Mouse (Mus musculus): Measurements from ENCODE around the gene Aste1.

Aste1 gene

DNA sequence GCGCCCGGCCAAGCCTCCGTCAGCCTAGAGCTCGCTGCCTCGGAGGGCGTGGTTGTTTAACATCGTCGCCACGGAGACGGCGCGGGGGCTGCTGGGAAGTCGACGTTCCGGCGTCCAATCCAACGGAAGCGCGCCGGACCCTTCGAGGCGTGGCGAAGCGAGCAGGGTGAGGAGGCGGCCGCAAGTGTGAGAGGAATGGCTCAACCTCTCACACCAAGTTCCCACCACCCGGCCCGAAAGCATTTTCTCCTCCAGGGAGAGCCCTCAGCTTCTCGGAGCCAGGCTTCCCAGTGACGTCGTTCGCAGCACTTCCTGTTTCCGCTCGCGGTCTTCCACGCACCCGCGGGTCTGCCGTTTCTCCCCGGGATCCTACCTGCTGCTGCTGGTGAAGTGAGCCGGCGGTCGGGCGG, at the start of gene Aste1, which contains the start of gene Nek11:
Gene Aste1, plus strand, starts transcription at position 175 of the 410 bp plus-strand sequence.
Gene Nek11, minus strand, starts transcription at position 307 of the 410 bp plus-strand sequence.
- DNase-seq, result peak; percentile 92

DNA sequence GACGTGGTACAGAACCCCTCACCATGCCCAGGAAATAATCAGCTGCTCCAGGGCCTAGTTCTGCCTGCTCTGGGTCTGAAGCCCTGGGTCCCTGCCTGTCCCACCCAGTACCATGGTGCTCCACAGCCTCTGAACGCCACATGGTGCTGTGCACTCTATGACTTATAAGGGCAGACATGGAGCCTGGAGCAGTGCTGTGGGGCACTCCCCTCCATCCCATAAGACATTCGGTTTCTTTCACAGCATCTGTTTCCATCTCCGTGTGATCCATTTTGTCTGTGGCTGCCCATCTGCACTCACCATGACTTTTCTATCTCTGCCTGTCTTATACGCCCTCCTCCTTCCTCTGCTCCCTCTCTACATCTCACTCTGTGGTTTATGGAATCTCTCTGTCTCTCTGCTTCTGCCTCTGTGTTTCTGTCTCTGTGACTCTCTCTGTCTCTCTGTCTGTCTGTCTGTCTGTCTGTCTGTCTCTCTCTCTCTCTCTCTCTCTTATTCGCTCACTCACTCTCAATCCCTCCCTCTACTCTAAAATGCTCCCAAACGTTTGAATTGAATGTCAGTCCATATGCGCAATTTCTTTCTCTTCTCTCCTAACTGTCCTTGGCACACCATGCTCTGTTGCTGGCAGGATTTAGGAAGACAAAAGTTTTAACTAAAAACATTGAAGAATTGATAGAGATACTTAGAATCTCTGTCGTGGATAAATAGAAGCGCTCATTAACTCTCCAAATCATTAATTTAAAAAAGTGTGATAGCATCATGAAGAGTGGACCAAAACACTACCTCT, 46.8 kb upstream of the Aste1 start:
- DNase-seq, result no peak

GRCm38 (mm10) chr9:105349034-105349433, 46.2 kb upstream of the Aste1 start:
- no peak for DNase-seq

DNA sequence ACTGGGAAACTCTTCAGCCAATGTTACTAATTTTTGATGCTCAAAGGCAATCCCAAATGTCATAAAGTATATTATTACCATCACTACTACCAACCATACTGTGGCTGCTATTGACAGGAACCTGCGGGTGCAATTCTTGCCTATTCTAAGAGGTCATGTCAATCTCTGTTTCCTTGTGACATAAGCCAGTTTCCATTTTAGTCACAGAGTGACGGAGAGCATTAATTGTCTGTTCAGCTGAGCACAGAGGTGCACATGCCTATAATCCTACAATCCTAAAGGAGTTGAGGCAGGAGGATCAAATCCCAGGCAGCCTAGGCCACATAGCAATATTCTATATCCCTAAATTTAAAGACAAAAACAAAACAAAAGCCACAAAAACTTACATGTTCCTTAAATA, 33.0 kb upstream of the Aste1 start:
- DNase-seq, result no peak

DNA sequence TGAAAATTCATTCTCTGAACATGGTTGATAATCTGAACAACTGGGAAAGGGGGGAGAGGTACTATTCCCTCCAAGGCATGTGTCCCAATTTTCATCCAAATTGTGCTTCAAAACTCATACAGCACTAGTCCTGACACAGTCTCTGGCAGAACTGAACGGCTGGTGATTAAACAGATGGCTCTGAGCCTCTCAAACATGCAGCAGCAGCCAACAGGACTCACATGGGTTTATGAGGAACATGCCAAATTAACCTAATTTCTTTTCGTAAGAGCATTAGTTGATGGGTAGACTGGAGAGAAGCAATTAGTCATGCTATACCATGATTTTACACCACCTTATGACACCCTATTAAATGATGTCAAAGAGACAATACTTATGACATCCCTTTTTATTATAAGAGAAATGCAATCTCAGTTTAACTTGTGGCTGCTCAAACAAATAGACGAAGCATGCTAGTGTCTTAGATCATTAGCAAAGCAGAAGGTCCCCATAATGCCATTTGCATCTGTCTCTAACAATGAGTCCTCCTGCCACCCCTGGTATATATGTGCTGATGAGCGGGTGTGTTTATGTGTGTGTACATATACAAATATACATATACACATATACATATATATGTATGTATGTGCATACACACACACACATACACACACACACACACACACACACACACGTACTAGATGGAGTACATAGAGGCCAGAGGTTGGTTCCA, 31.5 kb upstream of the Aste1 start:
- DNase-seq, result no peak

DNA sequence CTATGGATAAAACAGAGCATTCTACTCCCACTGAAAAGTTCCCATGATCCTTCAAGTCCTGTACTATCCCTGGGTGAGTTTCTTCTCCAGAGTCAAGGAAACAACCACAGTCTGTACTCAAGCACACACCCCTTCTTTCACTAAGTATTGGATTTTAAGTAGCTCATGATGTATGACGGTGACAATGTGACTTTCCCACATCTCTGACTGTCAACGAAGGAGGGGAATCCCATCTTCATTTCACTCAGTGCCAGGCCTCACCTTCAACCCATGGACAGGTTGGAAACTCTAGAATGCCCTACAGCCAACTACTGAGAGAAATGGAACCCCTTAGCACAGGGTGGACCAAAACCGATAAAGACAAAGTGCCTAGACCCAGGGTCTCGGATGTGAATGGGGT, 29.0 kb upstream of the Aste1 start:
- no peak for DNase-seq

DNA sequence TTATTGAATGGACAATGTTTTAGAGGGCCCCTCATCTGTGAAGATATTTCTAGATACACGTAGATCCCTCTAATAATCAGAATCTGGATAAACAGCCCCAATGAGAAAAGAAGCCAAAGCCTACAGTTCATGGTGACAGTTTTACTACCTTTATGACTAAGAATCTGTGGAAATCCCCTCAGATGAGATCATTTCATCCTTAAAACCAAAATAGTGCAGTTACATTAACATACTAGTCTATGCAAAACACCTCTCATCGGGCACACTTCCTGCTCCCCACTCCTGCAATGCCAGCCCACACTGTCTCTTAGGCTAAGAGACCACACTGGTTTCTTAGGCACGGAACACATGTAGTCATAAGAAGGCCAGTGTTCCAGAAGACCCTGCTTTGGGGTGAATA, 26.6 kb upstream of the Aste1 start:
- no peak for DNase-seq

DNA sequence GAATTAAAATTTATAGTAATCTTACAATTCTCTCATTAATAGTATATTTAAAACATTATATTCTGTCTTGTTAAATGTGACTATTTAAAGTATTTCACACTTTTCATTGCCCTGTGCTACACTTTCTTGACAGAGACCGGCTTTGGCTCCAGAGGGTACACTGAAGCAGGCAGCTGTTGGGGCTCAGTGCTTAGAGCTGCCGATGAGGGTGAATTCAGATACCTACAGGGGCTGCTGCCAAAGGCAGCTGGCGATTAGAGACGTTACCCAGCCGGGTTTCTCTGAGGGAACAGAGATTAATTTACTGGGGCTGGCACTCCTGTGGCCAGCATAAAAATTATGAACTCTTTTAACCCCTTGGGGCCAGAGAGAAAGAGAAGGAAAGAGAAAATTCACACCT, 20.8 kb upstream of the Aste1 start:
- no peak for DNase-seq

- no peak for DNase-seq
Observed at GRCm38 (mm10) chr9:105376411-105376810, 18.8 kb upstream of the Aste1 start.

GRCm38 (mm10) chr9:105376954-105377530, 18.1 kb upstream of the Aste1 start:
- DNase-seq, result no peak

GRCm38 (mm10) chr9:105377622-105378021, 17.6 kb upstream of the Aste1 start:
- no peak for DNase-seq

- DNase-seq, result no peak
Observed at GRCm38 (mm10) chr9:105379533-105380145, 15.6 kb upstream of the Aste1 start.

GRCm38 (mm10) chr9:105387403-105387802, 7.8 kb upstream of the Aste1 start:
- no peak for DNase-seq

DNA sequence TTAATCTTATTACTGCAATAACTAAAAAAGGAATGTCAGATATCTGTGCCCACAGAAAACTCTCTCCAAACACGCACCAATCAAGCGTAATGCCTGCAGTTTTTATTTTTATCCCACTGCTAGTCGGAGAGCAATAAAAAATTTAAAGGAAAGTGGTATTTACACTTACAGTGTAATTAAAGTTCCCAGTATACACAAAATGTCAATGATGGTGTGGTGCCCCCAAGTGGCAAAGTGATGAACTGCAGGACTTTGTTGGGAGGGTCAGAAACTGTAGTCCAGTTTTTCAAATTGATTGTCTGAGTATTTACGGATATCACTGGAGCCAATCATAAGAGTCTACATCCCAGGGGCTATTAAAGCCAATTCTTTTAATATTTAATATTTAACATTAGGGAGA, 5.9 kb upstream of the Aste1 start:
- DNase-seq, result peak; percentile 55 to 68

DNA sequence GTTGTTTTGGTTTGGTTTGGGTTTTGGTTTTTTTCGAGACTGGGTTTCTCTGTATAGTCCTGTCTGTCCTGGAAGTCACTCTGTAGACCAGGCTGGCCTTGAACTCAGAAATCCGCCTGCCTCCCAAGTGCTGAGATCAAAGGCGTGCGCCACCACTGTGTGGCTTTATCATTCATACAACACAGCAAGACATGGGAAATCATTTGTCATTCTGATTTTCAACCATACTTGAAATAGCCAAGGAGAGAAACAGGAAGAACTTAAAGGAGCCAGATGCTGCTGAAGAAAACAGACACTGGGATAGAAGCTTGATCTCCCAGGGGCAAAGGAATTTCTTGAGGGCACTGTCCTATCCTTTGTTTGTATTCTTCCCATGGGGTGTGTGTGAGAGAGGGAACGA, 4.6 kb upstream of the Aste1 start:
- no peak for DNase-seq

- no peak for DNase-seq
Observed at GRCm38 (mm10) chr9:105394720-105395119, 472 bp upstream of the Aste1 start.

- DNase-seq, result no peak
Observed at GRCm38 (mm10) chr9:105408549-105408948, 13.4 kb downstream of the Aste1 start.

DNA sequence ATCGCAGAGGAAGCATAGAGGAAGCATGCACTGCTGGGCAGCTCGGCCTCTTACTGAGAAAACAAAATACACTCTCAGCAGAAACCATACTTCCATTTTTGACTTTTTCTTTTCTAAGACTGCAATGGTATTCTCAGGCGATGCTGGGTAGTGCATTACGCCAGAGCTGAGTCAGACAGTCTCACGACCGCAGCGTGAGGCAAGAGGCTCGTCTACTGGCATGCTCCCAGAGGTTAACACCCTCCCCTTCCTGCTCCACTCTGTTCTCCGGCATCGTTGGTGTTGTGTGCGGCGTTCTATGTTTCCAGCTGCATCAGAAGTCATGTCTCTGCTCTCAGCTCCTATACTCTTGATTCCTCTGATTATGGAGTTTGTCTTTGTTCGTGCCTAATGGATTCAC, 63.8 kb downstream of the Aste1 start:
- no peak for DNase-seq

GRCm38 (mm10) chr9:105461496-105461895, 66.3 kb downstream of the Aste1 start:
- no peak for DNase-seq

Data from thymus, postnatal 36 days (tissue).